Mouse (Mus musculus) c-Kit-positive CD71-negative TER-119-negative erythroid progenitor cells, embryonic 14.5 days (primary cell): Measurements from ENCODE around the gene Scap.
"Not testable (repeated sequence)": the region's sequence is repeated elsewhere in the genome, so short reads cannot be mapped to it uniquely, and the experiment has no call there.

Experiments used
- DNase-seq: peaks from one replicate; pipeline ENCODE4 v3.0.0-alpha.2; 2013; ENCODE audit warnings: low read depth

Gene Scap

GRCm38 (mm10) chr9:110384369-110384929, 51.4 kb downstream of the Scap start:
- DNase-seq = no peak

- no peak for DNase-seq
Measured at GRCm38 (mm10) chr9:110388011-110388410, 54.9 kb downstream of the Scap start.

- DNase-seq = no peak
Measured at GRCm38 (mm10) chr9:110390843-110391242, 57.8 kb downstream of the Scap start.

DNA sequence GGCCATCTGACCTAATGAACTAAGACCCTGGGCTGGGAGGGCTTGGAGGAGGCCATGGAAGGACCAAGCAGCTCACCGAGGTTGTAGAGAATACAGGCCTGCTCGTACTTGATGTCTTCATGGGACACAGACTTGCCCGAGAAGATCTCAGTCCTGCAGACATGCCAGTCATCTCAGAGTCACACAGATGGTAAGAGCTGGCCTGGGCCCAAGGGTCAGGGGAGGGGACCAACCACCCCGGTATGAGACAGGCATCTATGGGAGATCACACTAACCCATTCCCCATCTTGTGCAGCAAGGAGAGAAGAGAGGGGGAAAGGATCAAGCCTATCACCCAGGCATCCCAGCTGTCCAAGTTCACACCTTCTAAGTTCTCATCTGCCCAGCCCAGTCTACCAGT, 60.2 kb downstream of the Scap start:
- no peak for DNase-seq

DNA sequence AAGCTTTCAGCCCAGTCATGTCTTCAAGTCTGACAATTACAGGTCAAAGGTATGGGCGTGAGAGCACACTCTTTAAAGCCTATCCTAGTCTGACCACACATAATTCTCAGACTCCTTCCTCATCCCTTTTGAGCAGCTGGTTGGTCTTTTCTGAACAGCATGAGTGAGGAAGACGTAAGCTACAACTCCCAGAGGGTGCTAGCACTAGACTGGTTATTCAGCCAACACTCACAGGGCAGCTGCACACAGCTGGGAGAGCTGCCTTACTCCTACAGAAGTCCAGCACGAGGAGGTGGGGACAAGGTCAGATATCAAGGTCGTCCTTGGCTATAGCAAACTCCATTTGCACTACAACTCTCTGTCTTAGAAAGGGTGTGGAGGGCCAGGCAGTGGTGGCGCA, 67.6 kb downstream of the Scap start:
- no peak for DNase-seq

DNA sequence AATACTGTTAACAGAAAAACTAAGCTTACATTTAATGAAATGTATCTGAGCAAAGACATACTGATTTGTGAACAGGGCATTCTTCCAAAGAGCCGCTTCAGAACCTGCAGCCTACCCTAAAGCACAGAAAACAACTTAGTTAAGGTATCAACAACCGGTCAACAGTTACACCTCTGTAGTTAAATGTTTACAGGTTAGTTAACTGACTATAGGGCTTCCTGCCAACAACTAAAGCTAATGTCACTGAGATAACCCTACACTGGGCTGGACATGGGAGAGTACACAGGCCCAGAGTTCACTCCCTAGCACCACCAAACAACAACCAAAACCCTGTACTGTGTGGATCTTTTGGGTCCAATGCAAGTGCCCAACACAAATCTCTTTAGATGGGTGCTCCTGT, 69.6 kb downstream of the Scap start:
- DNase-seq = no peak

DNA sequence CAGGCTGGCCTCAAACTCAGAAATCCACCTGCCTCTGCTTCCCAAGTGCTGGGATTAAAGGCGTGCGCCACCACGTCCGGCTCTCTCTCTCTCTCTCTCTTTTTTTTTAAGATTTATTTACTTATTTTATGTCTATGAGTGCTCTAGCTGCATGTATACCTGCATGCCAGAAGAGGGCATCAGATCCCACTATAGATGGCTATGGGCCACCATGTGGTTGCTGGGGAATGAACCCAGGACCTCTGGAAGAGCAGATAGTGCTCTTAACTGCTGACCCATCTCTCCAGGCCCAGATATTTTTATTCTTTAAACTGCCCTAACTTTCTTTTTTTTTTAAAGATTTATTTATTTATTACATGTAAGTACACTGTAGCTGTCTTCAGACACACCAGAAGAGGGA, 70.2 kb downstream of the Scap start:
- not testable (repeated sequence) for DNase-seq

- peak; percentile 23 for DNase-seq
Measured at GRCm38 (mm10) chr9:110407311-110408098, 74.4 kb downstream of the Scap start.

- DNase-seq = peak; percentile 94
Measured at GRCm38 (mm10) chr9:110408099-110408773, 75.1 kb downstream of the Scap start, which contains the start of gene Ptpn23. TSS of gene Ptpn23 (minus strand) at chr9:110408213.

DNA sequence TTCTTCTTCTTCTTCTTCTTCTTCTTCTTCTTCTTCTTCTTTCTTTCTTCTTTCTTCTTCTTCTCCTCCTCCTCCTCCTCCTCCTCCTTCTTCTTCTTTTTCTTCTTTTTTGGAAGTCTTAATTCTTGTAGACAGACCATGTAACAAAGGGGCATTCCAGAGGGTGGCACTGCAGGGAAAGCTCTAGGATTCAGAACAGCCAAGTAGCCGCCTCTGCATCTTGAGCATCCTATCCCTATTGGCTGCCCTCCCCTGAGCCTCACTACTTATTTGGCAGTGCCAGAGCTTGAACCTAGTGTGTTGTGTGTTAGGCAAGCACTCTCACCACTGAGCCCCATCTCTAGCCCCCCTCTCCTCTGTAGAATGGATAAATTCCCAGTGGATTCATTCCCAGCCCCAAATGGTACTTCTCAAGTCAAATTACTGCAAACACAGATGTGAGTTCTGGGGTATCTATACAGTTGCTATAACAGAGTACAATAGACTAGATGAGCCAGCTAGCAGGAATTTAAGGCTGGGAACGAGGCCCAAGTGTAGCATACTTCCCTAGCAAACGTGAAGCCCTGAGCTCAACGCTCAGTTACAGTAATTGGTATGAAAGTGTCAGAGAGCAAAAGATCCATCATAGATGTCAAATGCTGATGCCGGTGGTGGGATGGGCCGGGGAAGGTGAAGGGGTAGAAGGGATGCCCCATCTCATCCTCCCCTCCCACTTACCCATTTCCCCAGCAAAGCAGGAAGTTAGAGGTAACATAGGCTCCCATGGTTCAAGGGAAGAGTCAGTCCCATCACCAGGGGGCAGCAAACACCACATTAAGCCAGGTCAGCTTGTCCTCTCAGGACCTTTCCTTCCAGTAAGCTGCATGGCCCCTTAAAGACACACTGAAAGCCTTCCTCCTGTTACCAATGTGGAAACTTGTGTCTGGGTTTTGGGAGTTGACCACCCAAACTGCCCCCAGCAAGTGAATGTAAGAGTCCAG, 78.1 kb downstream of the Scap start:
- peak; percentile 93 for DNase-seq

DNA sequence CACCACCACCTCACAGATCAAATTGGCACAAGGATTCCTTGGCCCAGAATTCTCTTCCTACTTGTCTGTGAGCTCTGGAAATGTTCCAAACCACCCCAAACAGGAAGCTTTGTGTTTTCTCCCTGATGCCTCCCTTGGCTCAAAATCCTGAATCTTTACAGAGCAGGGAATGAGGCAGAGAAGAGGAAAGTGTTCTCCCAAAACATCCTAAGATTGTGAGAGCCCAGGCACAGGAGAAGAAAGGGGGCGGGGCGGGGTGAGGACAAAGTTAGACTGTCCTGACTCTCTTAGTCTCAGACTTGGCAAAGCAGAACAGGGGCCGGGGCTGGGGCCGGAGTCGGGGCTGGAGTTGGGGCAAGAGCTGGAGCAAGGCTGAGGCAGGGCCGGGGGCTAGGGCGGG, 79.8 kb downstream of the Scap start:
- no peak for DNase-seq

- DNase-seq = peak; percentile 23
Measured at GRCm38 (mm10) chr9:110413785-110414184, 80.7 kb downstream of the Scap start.

- no peak for DNase-seq
Measured at GRCm38 (mm10) chr9:110419511-110420112, 86.5 kb downstream of the Scap start, which contains the start of gene Ngp. TSS of gene Ngp (plus strand) at chr9:110419747.

DNA sequence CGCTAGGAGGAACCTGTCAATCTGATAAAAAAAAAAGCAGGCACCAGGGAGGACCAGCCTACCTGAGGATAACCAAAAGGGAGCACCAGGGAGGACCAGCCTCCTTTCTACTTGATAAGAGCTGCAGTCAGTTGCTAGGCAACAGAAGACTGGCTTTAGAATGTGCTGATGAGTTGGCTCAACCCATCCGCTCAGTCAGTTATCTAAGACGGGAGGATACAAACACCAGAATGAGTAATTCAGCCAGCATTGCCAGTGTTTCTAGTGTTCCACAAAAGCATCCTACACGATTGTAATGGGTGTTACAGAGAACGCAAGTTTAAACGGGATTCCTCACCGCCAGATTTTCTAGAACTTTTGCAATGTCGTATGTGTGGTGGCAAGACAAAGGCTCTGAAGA, 98.2 kb downstream of the Scap start:
- DNase-seq = no peak

DNA sequence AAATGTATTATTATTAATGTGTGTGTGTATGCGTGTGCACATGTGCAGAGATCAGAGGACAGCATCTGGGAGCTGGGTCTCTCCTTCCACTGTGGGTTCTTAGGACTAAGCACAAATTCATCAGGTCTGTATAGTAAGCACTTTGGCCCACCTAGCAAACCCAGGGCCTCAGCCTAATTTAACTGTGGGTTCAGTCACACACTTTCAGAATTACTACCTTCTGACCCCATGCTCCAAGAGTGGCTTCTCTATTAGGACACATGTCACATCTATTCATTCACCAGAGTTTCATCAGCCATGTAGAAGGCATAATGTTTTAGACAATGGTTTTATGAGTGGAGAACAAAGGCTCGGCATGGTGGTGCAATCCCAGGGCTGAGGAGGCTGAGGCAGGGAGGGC, 100.0 kb downstream of the Scap start:
- DNase-seq = no peak
